Mouse (Mus musculus): ENCODE results near the gene Washc4.

Gene Washc4

GRCm38 (mm10) chr10:83637295-83637694 is 93.7 kb downstream of the Washc4 start:
- peak; percentile 69 for DNase-seq (ENCODE audit: low spot score)

DNA sequence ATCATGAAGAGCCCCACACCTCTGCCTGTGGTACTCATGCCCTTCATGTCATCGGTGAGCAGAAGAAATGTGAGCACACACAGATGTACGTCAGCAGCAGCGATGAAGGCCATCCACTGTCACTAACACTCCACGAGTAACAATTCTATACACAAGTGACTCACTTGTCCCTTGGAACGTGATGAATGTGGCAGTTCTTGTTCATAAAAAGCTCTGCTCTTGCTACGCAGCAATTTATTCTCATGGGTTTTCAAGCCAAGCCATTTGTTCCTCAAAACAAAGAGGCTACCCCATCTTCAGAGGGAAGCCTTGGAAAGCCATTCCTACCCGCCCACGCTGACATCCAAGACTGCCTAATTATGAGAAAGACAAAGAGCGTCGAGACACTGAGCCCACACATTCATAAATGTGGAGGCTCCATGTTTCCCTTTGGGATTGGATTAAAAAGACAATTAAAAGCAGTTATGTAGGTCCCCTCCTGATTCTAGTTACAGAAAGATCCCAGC is 96.4 kb downstream of the Washc4 start:
- DNase-seq (ENCODE audit: low spot score): no peak

DNA sequence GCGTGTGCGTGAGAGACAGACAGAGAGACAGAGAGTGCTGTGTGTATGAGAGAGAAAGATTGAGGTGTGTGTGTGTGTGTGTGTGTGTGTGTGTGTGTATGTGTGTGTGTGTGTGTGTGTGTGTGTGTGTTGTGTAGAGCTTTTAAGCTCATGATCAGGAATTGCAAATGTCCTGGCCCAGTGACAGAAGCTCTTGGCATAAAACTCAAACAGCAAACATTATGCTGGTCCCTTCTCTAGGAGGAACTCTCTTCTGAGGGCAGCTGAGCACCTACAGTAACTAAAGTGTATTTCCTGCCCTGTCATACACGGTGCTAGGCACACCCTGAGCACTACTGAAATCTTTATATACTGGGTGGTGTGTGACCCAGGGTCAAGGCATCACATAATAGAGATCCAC is 98.1 kb downstream of the Washc4 start:
- DNase-seq (ENCODE audit: low spot score): no peak

DNA sequence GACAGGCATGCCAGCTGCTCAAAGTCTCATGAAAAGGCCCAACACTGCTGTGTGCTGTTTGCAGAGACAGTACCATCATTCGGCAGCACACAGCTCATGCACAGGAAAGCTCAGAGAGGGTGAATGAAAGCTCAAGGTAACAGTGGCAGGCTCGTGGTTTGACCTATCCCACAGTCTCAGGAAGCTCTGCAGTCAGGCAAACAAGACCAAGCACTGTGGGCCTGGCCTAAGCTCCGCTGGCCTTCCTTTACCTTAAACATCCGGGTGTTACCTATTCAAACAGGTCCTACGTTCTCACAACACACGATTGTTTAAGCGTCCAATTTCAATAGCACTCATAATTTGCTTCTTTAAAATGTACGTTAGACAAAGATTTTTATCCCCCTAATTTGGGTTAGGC is 100.6 kb downstream of the Washc4 start:
- no peak for DNase-seq (ENCODE audit: low spot score)

- no peak for DNase-seq (ENCODE audit: low spot score)
Measured at GRCm38 (mm10) chr10:83644865-83645715, 101.5 kb downstream of the Washc4 start.

- DNase-seq (ENCODE audit: low spot score): no peak
Measured at GRCm38 (mm10) chr10:83645716-83645990, 102.1 kb downstream of the Washc4 start.

Data from MN1 (cell line).